Mouse (Mus musculus): ENCODE results near the gene Cyp4f13.

DNA sequence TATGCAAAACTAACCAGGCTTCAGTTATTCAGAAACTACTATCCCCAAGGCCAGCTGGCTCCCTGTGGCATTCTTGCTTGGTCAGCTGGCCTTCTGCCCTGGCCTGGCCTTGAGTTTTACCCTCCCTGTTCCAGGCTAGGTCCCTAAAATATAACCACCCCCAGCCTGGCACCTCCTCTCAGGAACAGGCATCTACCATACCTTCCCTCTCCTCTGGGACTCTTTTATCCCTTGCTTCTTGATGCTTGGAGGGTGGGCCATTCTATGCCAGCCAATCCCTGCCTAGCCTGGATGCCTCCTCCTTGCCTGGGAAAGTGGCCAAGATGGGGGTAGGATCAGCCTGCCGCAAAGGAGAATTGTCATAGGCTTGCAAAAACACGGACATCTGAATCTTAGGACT lies 30.1 kb downstream of the Cyp4f13 start, which contains the start of gene Cyp4f14:
- TF ChIP-seq POLR2A (IDR thresholded peaks at IDR 0.05; ENCODE audit: insufficient read depth, low read depth, low read length) (no peak), CTCF (IDR thresholded peaks at IDR 0.05) (no peak), EP300 (IDR thresholded peaks at IDR 0.05; ENCODE audit: insufficient read depth, low read depth, low read length) (no peak)

All from heart, adult 2 months (tissue).